Mouse (Mus musculus): ENCODE results near the gene Tnfrsf21. TPM values are rescaled to one million over a fixed set of nuclear protein-coding genes. Genes with fewer than 3 reads are reported as not detected.

Gene Tnfrsf21
- 41.9 and 44.2 TPM in 2 replicates for polyA plus RNA-seq (2015; fragmentation: Nextera tagmentation; extraction: Ambion mirVana)

GRCm38 (mm10) chr17:43016371-43017331 is at the start of gene Tnfrsf21:
Gene Tnfrsf21, plus strand, starts transcription at chr17:43016555.
- ATAC-seq (ENCODE audit: borderline replicate concordance, extremely low read depth, low FRiP score, low TSS enrichment): peak; percentile 93

DNA sequence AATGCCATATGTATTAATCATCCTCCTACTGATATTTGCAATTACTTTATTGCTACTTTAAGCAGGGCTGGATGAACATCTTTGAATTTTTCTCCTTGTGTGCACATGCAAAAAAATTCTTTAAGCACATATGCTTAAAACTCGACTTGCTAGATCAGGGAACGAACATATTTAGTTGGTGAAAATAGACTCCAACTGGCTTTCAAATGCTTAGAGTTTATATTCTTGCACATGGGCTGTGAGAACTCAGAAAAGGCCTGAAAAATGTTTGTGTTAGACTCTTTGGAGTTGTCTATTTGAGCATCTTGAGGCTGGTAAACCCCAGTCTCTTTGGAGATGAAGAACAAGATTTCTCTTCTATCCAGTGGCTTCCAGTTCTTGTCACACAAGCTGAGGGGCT is 48.2 kb upstream of the Tnfrsf21 start:
- 76% methylated on average over 2 of the region's 2 CpGs for WGBS
- Histone ChIP-seq H3K27me3 (no peaks in the 10 kb centered on the region), H3K4me2 (no peak overlapping the region), H3K4me1 (no peaks in the 10 kb centered on the region), H3K9me3 (no peaks in the 10 kb centered on the region), H3K36me3 (no peaks in the 10 kb centered on the region), H3K27ac (no peak overlapping the region), H3K9ac (no peak overlapping the region), H3K4me3 (no peak overlapping the region)
- no peak for ATAC-seq (ENCODE audit: borderline replicate concordance, extremely low read depth, low FRiP score, low TSS enrichment)

More at GRCm38 (mm10) chr17:43016371-43017331, at the start of gene Tnfrsf21:
- Histone ChIP-seq H3K4me3 (peak within 1 kb of the TSS; percentile 73), H3K36me3 (no peaks in the 10 kb centered on the region), H3K27me3 (no peaks in the 10 kb centered on the region), H3K27ac (peak within 1 kb of the TSS; percentile 69), H3K4me2 (peak within 1 kb of the TSS; percentile 96), H3K9me3 (no peaks in the 10 kb centered on the region), H3K9ac (peak within 1 kb of the TSS; percentile 60), H3K4me1 (peaks cover 10% of the 10 kb centered on the region)
- under 1% methylated on average over 76 of the region's 80 CpGs for WGBS

DNA sequence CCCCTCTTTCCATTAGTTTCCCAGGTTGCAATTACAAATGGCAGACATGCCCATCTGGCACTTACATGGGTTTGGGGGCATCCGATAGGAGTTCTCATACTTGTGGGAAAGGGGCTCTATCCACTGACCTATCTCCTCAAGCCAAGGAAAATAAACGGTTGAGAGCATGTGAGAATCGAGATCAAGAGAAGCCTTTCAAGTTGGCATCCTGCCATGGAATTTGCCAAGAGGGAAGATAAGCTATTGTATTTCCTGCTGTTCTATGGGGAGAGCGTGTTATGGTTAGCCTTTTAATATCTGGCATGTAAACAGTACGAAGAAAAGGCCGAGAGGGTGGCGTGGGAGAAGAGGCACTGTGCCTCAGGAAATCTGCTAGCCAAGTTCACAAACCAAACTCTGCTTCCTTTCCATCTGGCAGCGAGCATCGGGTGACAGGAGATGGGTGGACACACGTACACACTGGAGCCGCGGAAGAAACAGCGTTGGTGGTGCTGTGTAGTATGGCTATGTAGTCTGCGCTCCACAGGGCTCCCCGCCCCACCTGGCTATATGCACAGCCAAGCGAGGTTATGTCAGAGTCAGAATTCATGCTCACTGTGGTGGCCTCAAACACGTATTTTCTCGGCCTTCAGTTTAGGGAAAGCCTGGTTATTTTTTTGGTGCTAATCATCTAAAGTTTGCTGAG is 40.9 kb upstream of the Tnfrsf21 start:
- Histone ChIP-seq H3K36me3 (no peaks in the 10 kb centered on the region), H3K9me3 (no peaks in the 10 kb centered on the region), H3K4me1 (peaks cover 9% of the 10 kb centered on the region), H3K27me3 (no peaks in the 10 kb centered on the region), H3K27ac (peak overlapping the region; percentile 56), H3K4me3 (no peak overlapping the region), H3K4me2 (peak overlapping the region; percentile 29), H3K9ac (no peak overlapping the region)
- 25% methylated on average over 18 of the region's 18 CpGs for WGBS
- peak; percentile 87 for ATAC-seq (ENCODE audit: borderline replicate concordance, extremely low read depth, low FRiP score, low TSS enrichment)

DNA sequence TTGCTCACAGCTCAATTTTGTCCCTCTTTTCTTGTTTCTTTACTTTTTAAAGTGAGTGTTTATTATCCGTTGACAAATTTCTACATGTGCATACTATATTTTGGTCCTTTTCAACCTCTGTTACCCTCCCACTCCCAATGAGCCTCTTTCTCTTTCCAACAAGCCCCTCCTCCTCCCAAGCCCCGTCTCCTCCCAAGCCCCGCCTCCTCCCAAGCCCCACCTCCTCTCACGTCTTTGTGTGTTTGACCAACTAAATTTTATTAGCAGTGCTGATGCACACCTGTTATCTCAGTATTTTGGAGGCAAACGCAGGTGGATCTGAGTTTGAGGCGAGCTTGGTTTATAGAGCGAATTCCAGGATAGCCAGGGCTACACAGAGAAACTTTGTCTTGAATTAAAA is 38.6 kb upstream of the Tnfrsf21 start:
- no peaks in the 10 kb centered on the region for H3K9me3 ChIP-seq
- H3K4me3 ChIP-seq: no peak overlapping the region
- WGBS: 58% methylated on average over 7 of the region's 7 CpGs
- no peaks in the 10 kb centered on the region for H3K27me3 ChIP-seq
- no peaks in the 10 kb centered on the region for H3K36me3 ChIP-seq
- ATAC-seq (ENCODE audit: borderline replicate concordance, extremely low read depth, low FRiP score, low TSS enrichment): no peak
- peaks cover 9% of the 10 kb centered on the region for H3K4me1 ChIP-seq
- H3K27ac ChIP-seq: no peak overlapping the region
- H3K4me2 ChIP-seq: no peak overlapping the region
- H3K9ac ChIP-seq: no peak overlapping the region

GRCm38 (mm10) chr17:42978345-42978744 is 38.0 kb upstream of the Tnfrsf21 start:
- Histone ChIP-seq H3K36me3 (no peaks in the 10 kb centered on the region), H3K27me3 (no peaks in the 10 kb centered on the region), H3K4me3 (no peak overlapping the region), H3K27ac (no peak overlapping the region), H3K4me1 (peaks cover 9% of the 10 kb centered on the region), H3K9me3 (no peaks in the 10 kb centered on the region), H3K9ac (no peak overlapping the region), H3K4me2 (no peak overlapping the region)
- 70% methylated on average over 4 of the region's 4 CpGs for WGBS
- no peak for ATAC-seq (ENCODE audit: borderline replicate concordance, extremely low read depth, low FRiP score, low TSS enrichment)

- Histone ChIP-seq H3K27ac (peak overlapping the region; percentile 29; the same call in 1 of the 2 replicates), H3K27me3 (no peaks in the 10 kb centered on the region), H3K4me1 (no peaks in the 10 kb centered on the region), H3K9me3 (no peaks in the 10 kb centered on the region), H3K9ac (no peak overlapping the region), H3K4me3 (no peak overlapping the region), H3K36me3 (no peaks in the 10 kb centered on the region), H3K4me2 (no peak overlapping the region)
- peak; percentile 55; the same call in 1 of the 2 replicates for ATAC-seq (ENCODE audit: borderline replicate concordance, extremely low read depth, low FRiP score, low TSS enrichment)
- WGBS: 45% methylated on average over 3 of the region's 3 CpGs
Measured at GRCm38 (mm10) chr17:42981806-42982205, 34.5 kb upstream of the Tnfrsf21 start.

DNA sequence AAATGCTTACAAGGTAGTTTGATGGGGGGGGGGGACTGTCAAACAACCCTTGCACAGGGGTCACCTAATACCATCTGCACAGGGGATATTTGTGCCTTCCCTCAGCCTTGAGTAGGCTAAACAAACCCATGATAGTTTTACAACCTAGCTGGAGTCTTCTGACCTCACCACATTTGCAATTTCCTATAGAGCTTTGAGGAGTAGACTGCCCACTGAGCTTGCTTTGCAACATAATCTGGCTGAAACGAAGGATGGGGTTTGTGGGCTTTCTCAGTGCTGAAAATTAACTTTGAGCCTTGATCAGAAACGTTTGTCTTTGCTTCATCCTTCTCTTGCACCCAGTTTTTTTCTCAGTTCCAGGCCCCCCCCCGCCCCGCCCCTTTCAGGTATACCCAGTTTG is 33.8 kb upstream of the Tnfrsf21 start:
- H3K27me3 ChIP-seq: no peaks in the 10 kb centered on the region
- H3K9me3 ChIP-seq: no peaks in the 10 kb centered on the region
- H3K4me2 ChIP-seq: no peak overlapping the region
- no peak overlapping the region for H3K9ac ChIP-seq
- no peak overlapping the region for H3K4me3 ChIP-seq
- H3K36me3 ChIP-seq: no peaks in the 10 kb centered on the region
- WGBS: 64% methylated on average over 4 of the region's 4 CpGs
- no peak for ATAC-seq (ENCODE audit: borderline replicate concordance, extremely low read depth, low FRiP score, low TSS enrichment)
- H3K27ac ChIP-seq: no peak overlapping the region
- no peaks in the 10 kb centered on the region for H3K4me1 ChIP-seq

GRCm38 (mm10) chr17:42985837-42986589 is 30.3 kb upstream of the Tnfrsf21 start:
- H3K27ac ChIP-seq: no peak overlapping the region
- H3K9ac ChIP-seq: no peak overlapping the region
- no peak overlapping the region for H3K4me3 ChIP-seq
- no peaks in the 10 kb centered on the region for H3K36me3 ChIP-seq
- H3K4me2 ChIP-seq: no peak overlapping the region
- 36% methylated on average over 9 of the region's 9 CpGs for WGBS
- ATAC-seq (ENCODE audit: borderline replicate concordance, extremely low read depth, low FRiP score, low TSS enrichment): no peak
- H3K27me3 ChIP-seq: no peaks in the 10 kb centered on the region
- H3K4me1 ChIP-seq: no peaks in the 10 kb centered on the region
- no peaks in the 10 kb centered on the region for H3K9me3 ChIP-seq

DNA sequence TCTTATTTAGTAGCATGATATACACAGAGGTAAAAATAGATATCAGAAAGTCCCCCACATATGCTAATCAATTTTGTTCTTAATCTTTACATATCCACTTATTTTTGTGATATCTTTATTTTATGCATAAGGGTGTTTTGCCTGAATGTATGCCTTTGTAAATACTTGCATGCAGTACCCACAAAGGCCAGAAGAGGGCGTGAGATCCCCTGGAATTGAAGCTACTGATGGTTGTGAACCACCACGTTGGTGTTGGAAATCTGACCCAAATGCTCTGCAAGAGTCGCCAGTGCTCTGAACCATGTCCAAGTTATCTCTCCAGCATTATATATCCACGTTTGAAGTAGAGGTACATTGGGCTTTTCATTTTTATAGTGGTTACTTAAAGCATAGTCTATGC is 28.7 kb upstream of the Tnfrsf21 start:
- 24% methylated on average over 4 of the region's 4 CpGs for whole genome bisulfite sequencing
- Histone ChIP-seq H3K4me3 (no peak overlapping the region), H3K36me3 (no peaks in the 10 kb centered on the region), H3K9me3 (no peaks in the 10 kb centered on the region), H3K27ac (no peak overlapping the region), H3K4me1 (no peaks in the 10 kb centered on the region), H3K9ac (no peak overlapping the region), H3K4me2 (no peak overlapping the region), H3K27me3 (no peaks in the 10 kb centered on the region)
- ATAC-seq (ENCODE audit: borderline replicate concordance, extremely low read depth, low FRiP score, low TSS enrichment): no peak

- no peaks in the 10 kb centered on the region for H3K27me3 ChIP-seq
- 83% methylated on average over 4 of the region's 4 CpGs for WGBS
- H3K4me3 ChIP-seq: no peak overlapping the region
- no peak for ATAC-seq (ENCODE audit: borderline replicate concordance, extremely low read depth, low FRiP score, low TSS enrichment)
- no peaks in the 10 kb centered on the region for H3K36me3 ChIP-seq
- no peak overlapping the region for H3K9ac ChIP-seq
- H3K4me1 ChIP-seq: no peaks in the 10 kb centered on the region
- no peak overlapping the region for H3K4me2 ChIP-seq
- H3K9me3 ChIP-seq: no peaks in the 10 kb centered on the region
- H3K27ac ChIP-seq: no peak overlapping the region
Measured at GRCm38 (mm10) chr17:42989981-42990380, 26.4 kb upstream of the Tnfrsf21 start.

- ATAC-seq (ENCODE audit: borderline replicate concordance, extremely low read depth, low FRiP score, low TSS enrichment): no peak
- Histone ChIP-seq H3K4me2 (no peak overlapping the region), H3K9ac (no peak overlapping the region), H3K4me3 (no peak overlapping the region), H3K36me3 (no peaks in the 10 kb centered on the region), H3K9me3 (no peaks in the 10 kb centered on the region), H3K4me1 (no peaks in the 10 kb centered on the region), H3K27ac (no peak overlapping the region), H3K27me3 (no peaks in the 10 kb centered on the region)
- 56% methylated on average over 11 of the region's 11 CpGs for WGBS
Measured at GRCm38 (mm10) chr17:42991112-42991511, 25.2 kb upstream of the Tnfrsf21 start.
